Mouse (Mus musculus) left cerebral cortex, adult 8-10 months (tissue): ENCODE data around the gene Brox. TPM values are rescaled to one million over a fixed set of nuclear protein-coding genes. Genes with fewer than 3 reads are reported as not detected.
A peak's percentile ranks its signal among the peaks of the same experiment; 100 is the strongest.
"Not testable (repeated sequence)": the region's sequence is repeated elsewhere in the genome, so short reads cannot be mapped to it uniquely, and the experiment has no call there.

Experiments used
- DNase-seq, 2 experiments: peaks; one replicate each; pipeline ENCODE4 v3.0.0; 2022; ENCODE audit warnings: low spot score in 2 of 2
- total RNA-seq, 4 experiments: library from RNA; stranded (reverse); gene quantifications; 2 replicates each; pipeline ENCODE4 v1.2.4; 2022

Brox gene
- 10 to 100 TPM; 54.5 to 60.1 (median 57.4) TPM for total RNA-seq

GRCm38 (mm10) chr1:183296877-183297383 lies at the start of gene Brox:
Gene Brox (minus strand): TSS chr1:183297269.
- peak; percentile 88 to 91 for DNase-seq

- DNase-seq = no peak
Observed at GRCm38 (mm10) chr1:183345817-183346195, 48.7 kb upstream of the Brox start.

GRCm38 (mm10) chr1:183344886-183345816 lies 48.1 kb upstream of the Brox start:
- DNase-seq = peak; percentile 70 to 77

GRCm38 (mm10) chr1:183342902-183343301 lies 45.8 kb upstream of the Brox start:
- not testable (repeated sequence) for DNase-seq

GRCm38 (mm10) chr1:183327171-183327570 lies 30.1 kb upstream of the Brox start:
- no peak for DNase-seq

- DNase-seq = no peak
Observed at GRCm38 (mm10) chr1:183324433-183324832, 27.4 kb upstream of the Brox start.

- DNase-seq = no peak
Observed at GRCm38 (mm10) chr1:183323923-183324322, 26.9 kb upstream of the Brox start.

GRCm38 (mm10) chr1:183322496-183322895 lies 25.4 kb upstream of the Brox start:
- DNase-seq = not testable (repeated sequence)

GRCm38 (mm10) chr1:183320708-183321107 lies 23.6 kb upstream of the Brox start:
- DNase-seq = no peak

- no peak for DNase-seq
Observed at GRCm38 (mm10) chr1:183315783-183316182, 18.7 kb upstream of the Brox start.

- no peak for DNase-seq
Observed at GRCm38 (mm10) chr1:183312076-183312475, 15.0 kb upstream of the Brox start.

GRCm38 (mm10) chr1:183309601-183310000 lies 12.5 kb upstream of the Brox start:
- DNase-seq = not testable (repeated sequence)

GRCm38 (mm10) chr1:183308476-183308875 lies 11.4 kb upstream of the Brox start:
- DNase-seq = no peak

- no peak for DNase-seq
Observed at GRCm38 (mm10) chr1:183307555-183307954, 10.5 kb upstream of the Brox start.

- peak; percentile 95 to 99 for DNase-seq
Observed at GRCm38 (mm10) chr1:183299161-183299560, 2.1 kb upstream of the Brox start.

GRCm38 (mm10) chr1:183297886-183298489 lies 919 bp upstream of the Brox start:
- peak; percentile 9 to 45 for DNase-seq

- DNase-seq = peak; percentile 30 to 42
Observed at GRCm38 (mm10) chr1:183297473-183297885, 410 bp upstream of the Brox start.

GRCm38 (mm10) chr1:183296465-183296864 lies 604 bp downstream of the Brox start, which contains the start of gene Aida:
Gene Aida (plus strand): TSS chr1:183296590.
- peak in 1 of 2 experiments; percentile 41 for DNase-seq

- DNase-seq = no peak
Observed at GRCm38 (mm10) chr1:183289576-183289975, 7.5 kb downstream of the Brox start.

- DNase-seq = no peak
Observed at GRCm38 (mm10) chr1:183288351-183288750, 8.7 kb downstream of the Brox start.

GRCm38 (mm10) chr1:183275763-183276162 lies 21.3 kb downstream of the Brox start:
- DNase-seq = no peak

- DNase-seq = no peak
Observed at GRCm38 (mm10) chr1:183274385-183274784, 22.7 kb downstream of the Brox start.
